Mouse (Mus musculus): Measurements from ENCODE around the gene Pde4d. TPM values are rescaled to one million over a fixed set of nuclear protein-coding genes. Genes with fewer than 3 reads are reported as not detected.
A peak's percentile ranks its signal among the peaks of the same experiment; 100 is the strongest.

Gene Pde4d
- polyA plus RNA-seq, 1 experiment from 2014 or later = 12.4 TPM

DNA sequence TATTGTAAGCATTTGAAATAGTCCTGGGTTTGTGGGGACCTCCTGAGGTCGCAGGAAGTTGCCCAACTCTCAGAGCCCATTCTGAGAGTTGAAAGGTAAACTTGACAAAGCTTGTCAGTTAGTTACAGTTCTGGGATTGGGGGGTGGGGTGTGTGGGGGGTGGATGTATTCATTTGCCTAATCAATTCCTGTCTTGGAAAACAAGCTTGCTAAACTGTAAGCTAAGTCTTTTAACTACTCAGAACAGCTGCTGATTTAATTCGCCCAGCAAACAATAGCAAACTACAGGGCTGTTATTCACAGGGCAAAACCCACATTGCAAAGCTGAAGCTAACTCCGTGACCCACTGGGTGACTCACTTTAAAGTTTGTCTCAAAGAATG, 1183.3 kb downstream of the Pde4d start:
- peaks cover 23% of the 10 kb centered on the region for H3K4me1 ChIP-seq
- WGBS = 3% methylated on average over 3 of the region's 3 CpGs
- no peaks in the 10 kb centered on the region for H3K36me3 ChIP-seq
- no peak overlapping the region for H3K27ac ChIP-seq
- no peak overlapping the region for H3K4me3 ChIP-seq
- no peaks in the 10 kb centered on the region for H3K9me3 ChIP-seq
- no peak overlapping the region for H3K9ac ChIP-seq
- H3K4me2 ChIP-seq (replicated peaks) = no peak overlapping the region; the same call in 1 of the 2 replicates
- no peaks in the 10 kb centered on the region for H3K27me3 ChIP-seq (replicated peaks)
- peak; percentile 34; the same call in 1 of the 2 replicates for ATAC-seq (ENCODE audit: low FRiP score, low read depth)

DNA sequence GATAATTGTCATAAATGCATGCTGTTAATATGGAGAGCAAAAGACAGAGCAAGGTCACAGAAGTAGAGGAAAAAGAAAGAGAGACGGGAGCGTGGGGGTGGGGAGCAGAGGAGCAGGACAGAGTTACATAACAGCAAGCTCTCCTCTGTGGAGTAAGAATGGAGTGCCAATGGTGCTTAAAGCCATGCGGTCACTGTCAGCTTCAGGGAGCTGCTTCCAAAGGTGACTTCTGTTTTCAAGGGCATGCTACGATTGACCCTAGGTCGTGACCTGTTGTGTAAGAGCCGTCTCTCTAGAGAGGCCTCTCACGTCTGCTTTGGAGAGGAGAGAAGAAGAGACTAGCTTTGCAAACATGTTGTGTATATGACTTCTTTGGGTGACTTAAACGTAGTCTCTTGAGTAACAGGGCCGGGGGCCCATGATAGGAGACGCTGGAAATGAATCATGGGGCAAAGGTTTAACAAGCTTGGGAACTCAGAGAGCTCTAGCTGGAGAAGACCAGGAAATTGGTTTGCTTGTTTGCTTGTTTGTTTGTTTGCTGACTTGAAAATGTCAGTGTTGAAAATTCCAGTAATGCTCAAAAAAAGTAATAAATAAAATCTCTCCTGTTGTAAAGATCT, 1186.3 kb downstream of the Pde4d start:
- 65% methylated on average over 10 of the region's 10 CpGs for WGBS
- Histone ChIP-seq H3K9me3 (no peaks in the 10 kb centered on the region), H3K4me3 (no peak overlapping the region), H3K9ac (no peak overlapping the region), H3K36me3 (no peaks in the 10 kb centered on the region), H3K4me1 (peaks cover 23% of the 10 kb centered on the region), H3K27me3 (replicated peaks) (no peaks in the 10 kb centered on the region), H3K27ac (no peak overlapping the region), H3K4me2 (replicated peaks) (no peak overlapping the region)
- no peak for ATAC-seq (ENCODE audit: low FRiP score, low read depth)

DNA sequence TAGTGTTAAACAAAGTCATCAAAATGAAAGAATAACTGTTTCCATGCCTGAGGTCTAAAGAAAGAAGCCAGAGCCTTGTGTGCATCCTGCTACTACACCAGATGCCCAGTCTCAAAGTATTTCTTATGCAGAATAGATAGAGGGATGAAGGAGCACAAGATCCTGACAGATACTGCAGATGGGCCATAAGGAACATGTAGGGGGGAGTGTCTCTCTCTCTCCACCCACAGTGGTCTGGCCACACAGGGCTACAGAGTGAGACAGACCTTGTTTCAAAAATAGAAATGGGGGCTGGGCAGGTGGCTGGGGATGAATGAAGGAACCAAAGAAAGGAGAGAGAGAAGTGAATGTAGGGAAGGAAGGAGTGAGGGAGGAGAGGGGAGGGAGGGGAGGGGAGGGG, 1188.5 kb downstream of the Pde4d start:
- Histone ChIP-seq H3K36me3 (no peaks in the 10 kb centered on the region), H3K27me3 (replicated peaks) (no peaks in the 10 kb centered on the region), H3K4me3 (no peak overlapping the region), H3K9me3 (no peaks in the 10 kb centered on the region), H3K9ac (no peak overlapping the region), H3K4me2 (replicated peaks) (no peak overlapping the region), H3K4me1 (peaks cover 5% of the 10 kb centered on the region; the same call in 1 of the 2 replicates), H3K27ac (no peak overlapping the region)
- no peak for ATAC-seq (ENCODE audit: low FRiP score, low read depth)

DNA sequence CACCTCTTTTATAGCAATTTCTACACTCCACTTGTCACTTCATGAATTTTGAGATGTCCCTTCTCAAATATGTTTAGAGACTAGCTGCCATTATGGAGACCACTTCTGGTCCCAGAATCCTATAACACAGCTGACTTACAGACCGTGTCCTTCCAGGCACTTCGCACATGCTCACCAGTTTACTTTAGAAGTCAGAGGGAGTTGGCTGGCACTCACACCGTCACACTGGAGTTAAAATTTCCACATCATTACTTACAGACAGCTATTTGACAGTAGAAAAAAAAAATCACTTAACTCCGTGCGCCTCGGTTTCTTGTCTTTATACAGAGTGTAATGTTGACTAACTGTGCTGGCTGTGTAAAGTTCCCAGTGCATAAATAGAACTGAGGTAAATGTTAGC, 1189.5 kb downstream of the Pde4d start:
- no peaks in the 10 kb centered on the region for H3K4me1 ChIP-seq
- no peak overlapping the region for H3K4me2 ChIP-seq (replicated peaks)
- no peak for ATAC-seq (ENCODE audit: low FRiP score, low read depth)
- H3K27ac ChIP-seq = no peak overlapping the region
- H3K9me3 ChIP-seq = no peaks in the 10 kb centered on the region
- no peak overlapping the region for H3K4me3 ChIP-seq
- no peak overlapping the region for H3K9ac ChIP-seq
- no peaks in the 10 kb centered on the region for H3K36me3 ChIP-seq
- no peaks in the 10 kb centered on the region for H3K27me3 ChIP-seq (replicated peaks)
- WGBS = 72% methylated on average over 6 of the region's 6 CpGs

DNA sequence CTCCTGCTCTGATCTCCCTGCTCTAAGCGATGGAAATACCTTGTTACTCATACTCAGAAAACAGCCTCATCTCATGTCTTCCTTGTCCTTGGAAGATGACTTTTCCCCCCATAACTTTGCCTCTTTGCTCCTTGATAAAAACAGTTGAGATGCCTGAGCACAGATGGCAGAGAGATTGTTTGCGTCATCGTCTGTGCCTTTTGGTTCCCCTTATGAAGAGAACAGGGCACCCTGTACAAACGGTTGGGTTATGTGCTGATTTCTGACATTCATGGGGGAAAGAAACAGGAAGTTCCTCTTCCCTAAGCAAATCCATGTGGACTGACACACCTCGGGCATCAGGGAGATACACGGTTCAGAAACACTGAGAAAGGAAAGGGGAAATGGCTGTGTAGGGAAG, 1191.8 kb downstream of the Pde4d start:
- no peak for ATAC-seq (ENCODE audit: low FRiP score, low read depth)
- H3K4me3 ChIP-seq = no peak overlapping the region
- no peak overlapping the region for H3K27ac ChIP-seq
- H3K9ac ChIP-seq = no peak overlapping the region
- H3K9me3 ChIP-seq = no peaks in the 10 kb centered on the region
- H3K4me2 ChIP-seq (replicated peaks) = no peak overlapping the region
- H3K27me3 ChIP-seq (replicated peaks) = no peaks in the 10 kb centered on the region
- 84% methylated on average over 6 of the region's 6 CpGs for WGBS
- 0 out of 2 replicates have a peak, but pooled peaks cover 4% of the 10 kb centered on the region for H3K4me1 ChIP-seq
- no peaks in the 10 kb centered on the region for H3K36me3 ChIP-seq

- WGBS = 67% methylated on average over 3 of the region's 3 CpGs
- H3K4me2 ChIP-seq (replicated peaks) = no peak overlapping the region
- no peak overlapping the region for H3K27ac ChIP-seq
- H3K4me1 ChIP-seq = 0 out of 2 replicates have a peak, but pooled peaks cover 4% of the 10 kb centered on the region
- no peak overlapping the region for H3K4me3 ChIP-seq
- no peak overlapping the region for H3K9ac ChIP-seq
- no peaks in the 10 kb centered on the region for H3K27me3 ChIP-seq (replicated peaks)
- no peaks in the 10 kb centered on the region for H3K9me3 ChIP-seq
- no peaks in the 10 kb centered on the region for H3K36me3 ChIP-seq
- ATAC-seq (ENCODE audit: low FRiP score, low read depth) = no peak
These were observed 1193.7 kb downstream of the Pde4d start for GRCm38 (mm10) chr13:109643419-109643818.

DNA sequence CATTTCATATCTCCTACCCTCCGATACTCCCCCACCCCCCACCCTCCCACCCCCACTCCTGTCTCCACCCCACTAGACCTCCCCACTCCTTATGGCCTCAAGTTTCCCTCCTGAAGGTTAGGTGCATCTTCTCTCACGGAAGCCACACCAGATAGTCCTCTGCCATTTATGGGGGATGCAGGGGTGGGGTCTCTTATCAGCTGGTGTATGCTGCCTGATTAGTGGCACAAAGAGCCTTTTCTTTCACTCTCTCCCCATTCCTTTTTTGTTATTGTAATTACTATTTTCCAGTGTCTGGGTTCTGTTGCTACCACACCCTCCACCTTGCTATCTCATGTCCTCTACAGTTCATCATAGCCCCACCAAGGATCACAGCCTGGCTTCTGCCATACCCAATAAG, 1194.3 kb downstream of the Pde4d start:
- WGBS = 79% methylated on average over 2 of the region's 2 CpGs
- H3K4me2 ChIP-seq (replicated peaks) = no peak overlapping the region

DNA sequence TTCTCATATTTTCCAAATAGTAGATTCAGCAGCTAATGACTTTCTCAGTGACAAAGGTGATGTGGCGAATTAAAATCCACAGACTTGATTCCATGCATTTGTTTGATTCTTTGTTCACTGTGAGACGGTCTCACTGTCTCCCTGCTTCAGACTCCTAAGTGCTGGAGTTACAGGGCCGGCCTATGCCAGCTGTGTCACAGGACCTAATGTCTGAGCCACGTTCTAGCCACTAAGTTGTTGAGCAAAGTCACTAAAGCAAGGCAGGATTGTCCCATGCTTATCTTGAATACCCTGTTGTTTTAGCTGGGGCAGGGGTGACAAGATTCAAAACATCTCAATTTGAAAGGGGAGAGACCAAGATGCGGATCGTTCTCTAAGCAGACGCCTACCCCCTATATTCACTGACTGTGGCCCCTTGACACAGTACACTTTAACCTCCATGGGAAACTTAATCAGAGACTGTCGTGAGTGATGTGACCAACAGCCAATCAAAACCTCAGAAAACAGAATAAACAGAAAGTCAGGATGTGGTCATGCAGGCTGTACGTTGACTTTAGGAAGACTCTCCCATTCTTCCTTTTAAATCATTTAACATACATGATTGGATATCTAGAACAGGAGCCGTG, 1195.6 kb downstream of the Pde4d start:
- 58% methylated on average over 10 of the region's 10 CpGs for WGBS
- H3K4me2 ChIP-seq (replicated peaks) = no peak overlapping the region

More for the DNA sequence above, 1194.3 kb downstream of the Pde4d start:
- no peak for ATAC-seq (ENCODE audit: low FRiP score, low read depth)
- Histone ChIP-seq H3K9me3 (no peaks in the 10 kb centered on the region), H3K4me1 (0 out of 2 replicates have a peak, but pooled peaks cover 4% of the 10 kb centered on the region), H3K9ac (no peak overlapping the region), H3K27ac (no peak overlapping the region), H3K4me3 (no peak overlapping the region), H3K36me3 (no peaks in the 10 kb centered on the region), H3K27me3 (replicated peaks) (no peaks in the 10 kb centered on the region)

GRCm38 (mm10) chr13:109645910-109646284, 1196.1 kb downstream of the Pde4d start:
- ATAC-seq (ENCODE audit: low FRiP score, low read depth) = no peak
- Histone ChIP-seq H3K27me3 (replicated peaks) (no peaks in the 10 kb centered on the region), H3K4me3 (no peak overlapping the region), H3K27ac (no peak overlapping the region), H3K4me2 (replicated peaks) (no peak overlapping the region), H3K4me1 (0 out of 2 replicates have a peak, but pooled peaks cover 4% of the 10 kb centered on the region), H3K36me3 (no peaks in the 10 kb centered on the region), H3K9ac (no peak overlapping the region), H3K9me3 (no peaks in the 10 kb centered on the region)
- WGBS = 49% methylated on average over 6 of the region's 6 CpGs

More for the DNA sequence above, 1195.6 kb downstream of the Pde4d start:
- Histone ChIP-seq H3K4me1 (0 out of 2 replicates have a peak, but pooled peaks cover 4% of the 10 kb centered on the region), H3K36me3 (no peaks in the 10 kb centered on the region), H3K9me3 (no peaks in the 10 kb centered on the region), H3K9ac (no peak overlapping the region), H3K27ac (no peak overlapping the region), H3K27me3 (replicated peaks) (no peaks in the 10 kb centered on the region), H3K4me3 (no peak overlapping the region)
- no peak for ATAC-seq (ENCODE audit: low FRiP score, low read depth)

DNA sequence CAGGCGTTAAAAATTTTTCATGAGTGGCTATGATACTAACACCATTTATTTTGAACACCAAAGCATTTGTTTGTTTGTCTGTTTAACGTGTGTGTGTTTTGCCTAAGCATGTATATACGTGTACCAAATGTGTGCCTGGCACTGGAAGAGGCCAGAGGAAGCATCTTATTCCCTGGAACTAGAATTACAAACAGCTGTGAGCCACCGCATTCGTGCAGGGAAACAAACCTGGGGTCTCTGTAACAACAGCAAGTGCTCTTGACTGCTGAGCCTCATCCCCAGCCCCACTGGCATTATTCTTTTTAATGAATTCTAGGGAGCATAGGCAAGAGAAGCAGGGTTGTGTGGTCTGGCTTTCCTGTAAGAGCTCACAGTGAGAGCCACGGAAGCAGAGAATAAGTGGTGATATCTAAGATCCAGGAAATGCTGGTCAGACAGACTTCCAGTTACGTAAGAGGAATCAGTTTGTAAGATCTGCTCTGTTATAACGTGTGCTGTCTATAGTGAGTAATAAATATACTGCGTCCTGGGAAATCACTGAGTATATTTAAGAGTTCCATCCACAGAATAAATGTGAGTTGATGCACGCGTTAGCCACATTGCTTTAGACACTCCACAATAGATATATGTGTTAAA, 1197.0 kb downstream of the Pde4d start:
- Histone ChIP-seq H3K27me3 (replicated peaks) (no peaks in the 10 kb centered on the region), H3K4me2 (replicated peaks) (no peak overlapping the region), H3K4me1 (0 out of 2 replicates have a peak, but pooled peaks cover 4% of the 10 kb centered on the region), H3K9me3 (no peaks in the 10 kb centered on the region), H3K27ac (0 out of 2 replicates have a peak overlapping the region, but pooled peaks have one; percentile 12), H3K36me3 (no peaks in the 10 kb centered on the region), H3K4me3 (no peak overlapping the region), H3K9ac (no peak overlapping the region)
- no peak for ATAC-seq (ENCODE audit: low FRiP score, low read depth)
- WGBS = 70% methylated on average over 11 of the region's 11 CpGs

- Histone ChIP-seq H3K4me1 (0 out of 2 replicates have a peak, but pooled peaks cover 4% of the 10 kb centered on the region), H3K4me2 (replicated peaks) (no peak overlapping the region), H3K9ac (no peak overlapping the region), H3K27me3 (replicated peaks) (no peaks in the 10 kb centered on the region), H3K27ac (no peak overlapping the region), H3K4me3 (no peak overlapping the region), H3K36me3 (no peaks in the 10 kb centered on the region), H3K9me3 (no peaks in the 10 kb centered on the region)
- WGBS = 87% methylated on average over 7 of the region's 7 CpGs
- no peak for ATAC-seq (ENCODE audit: low FRiP score, low read depth)
These were observed 1197.9 kb downstream of the Pde4d start for GRCm38 (mm10) chr13:109647479-109648199.

GRCm38 (mm10) chr13:109648311-109648710, 1198.6 kb downstream of the Pde4d start:
- H3K9me3 ChIP-seq = no peaks in the 10 kb centered on the region
- no peak overlapping the region for H3K4me3 ChIP-seq
- ATAC-seq (ENCODE audit: low FRiP score, low read depth) = no peak
- no peak overlapping the region for H3K4me2 ChIP-seq (replicated peaks)
- H3K4me1 ChIP-seq = 0 out of 2 replicates have a peak, but pooled peaks cover 4% of the 10 kb centered on the region
- H3K36me3 ChIP-seq = no peaks in the 10 kb centered on the region
- H3K27me3 ChIP-seq (replicated peaks) = no peaks in the 10 kb centered on the region
- no peak overlapping the region for H3K27ac ChIP-seq
- WGBS = 91% methylated on average over 3 of the region's 3 CpGs
- no peak overlapping the region for H3K9ac ChIP-seq
